Mouse (Mus musculus): ENCODE data around the gene Tns1.

DNA sequence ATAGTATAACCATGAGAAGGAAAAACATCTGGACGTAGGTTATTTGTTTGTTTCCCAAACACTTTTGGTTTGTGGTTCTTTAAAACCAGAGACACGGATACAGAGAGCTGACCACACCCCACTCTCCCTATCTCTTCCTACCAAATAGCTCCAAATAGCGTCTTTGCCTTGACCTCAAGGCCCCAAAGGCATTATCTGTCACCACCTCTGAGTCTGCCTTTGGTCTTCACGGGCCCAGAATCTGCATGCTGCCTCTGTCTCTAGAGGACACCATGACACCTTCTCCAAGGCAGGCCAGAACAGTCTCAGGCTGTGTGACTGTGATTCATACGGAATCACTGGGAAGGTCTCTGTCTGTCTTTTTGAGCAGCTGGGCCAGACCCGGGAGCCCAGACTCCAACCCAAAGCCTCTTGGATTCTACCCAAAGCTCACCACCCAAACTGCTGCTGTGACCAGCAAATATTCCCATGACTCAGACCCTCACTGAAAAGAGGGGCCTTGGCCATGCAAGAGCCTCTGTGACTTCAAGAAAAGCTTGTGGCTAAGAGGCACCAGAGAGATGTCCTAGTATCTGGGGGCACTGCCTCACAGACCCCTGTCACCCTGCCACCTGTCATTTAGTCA, 11.2 kb upstream of the Tns1 start:
- TF ChIP-seq CTCF (IDR thresholded peaks at IDR 0.05; ENCODE audit: borderline replicate concordance, control insufficient read depth, extremely low read depth, insufficient read depth, low read length, poor library complexity) (no peak), POLR2A (IDR thresholded peaks at IDR 0.05; ENCODE audit: control insufficient read depth, extremely low read depth, insufficient read depth, low read length, poor library complexity) (no peak)
